Mouse (Mus musculus): ENCODE results near the gene Fggy.

DNA sequence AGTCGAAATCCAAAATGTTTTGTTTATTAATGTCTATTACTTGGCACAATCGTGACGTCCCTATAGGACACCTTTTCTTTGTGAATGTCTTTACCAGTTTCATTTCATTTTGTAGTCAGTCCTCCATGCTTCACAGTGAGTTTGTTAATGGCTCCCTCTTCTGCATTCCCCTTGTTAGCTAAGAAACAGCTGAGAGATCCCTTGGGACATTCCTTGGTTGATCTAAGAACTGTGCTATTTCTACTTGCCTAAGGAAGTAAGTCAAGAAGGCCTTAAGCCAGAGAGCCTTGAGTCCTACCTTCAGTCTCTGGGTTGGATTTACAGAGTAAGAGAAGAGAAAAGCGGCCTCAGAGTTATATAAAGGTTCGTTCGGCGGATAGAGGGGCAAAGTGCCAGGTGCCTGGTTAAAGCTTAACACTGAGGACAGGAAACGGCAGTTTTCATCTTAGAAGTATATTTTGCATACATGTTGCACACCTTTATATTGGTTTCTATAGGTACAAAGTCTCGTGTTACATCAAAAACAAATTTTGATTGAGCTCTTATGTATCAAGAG is 376.6 kb downstream of the Fggy start:
- no peak for TF ChIP-seq CTCF (IDR thresholded peaks at IDR 0.05; ENCODE audit: low read depth, low read length)
- TF ChIP-seq POLR2A (IDR thresholded peaks at IDR 0.05; ENCODE audit: borderline replicate concordance, low read depth, low read length): no peak
